Mouse (Mus musculus) right cerebral cortex, adult 18-20 months (tissue): ENCODE data around the gene Kirrel3.

Experiments
- DNase-seq: peaks from one replicate; pipeline ENCODE4 v3.0.0; 2022; ENCODE audit warnings: mixed read lengths

The Kirrel3 gene

DNA sequence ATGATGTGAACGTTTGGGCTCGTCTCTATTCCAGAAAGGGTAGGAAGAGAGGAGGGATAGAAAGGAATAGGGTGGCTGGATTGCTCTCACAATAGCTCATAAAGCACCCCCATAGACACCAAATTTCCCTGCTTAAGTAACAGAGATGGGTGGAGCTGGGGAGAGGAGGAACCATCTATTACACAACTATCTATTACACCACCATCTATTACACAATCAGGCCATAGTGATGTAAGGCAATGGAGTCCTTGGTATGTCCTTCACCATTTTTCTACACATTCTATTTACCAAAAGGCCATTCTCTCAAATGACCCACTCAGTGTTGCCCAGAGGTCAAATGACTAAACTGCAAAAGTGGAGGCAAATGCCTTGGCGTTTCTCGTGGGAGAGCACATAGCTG lies 119.2 kb downstream of the Kirrel3 start:
- DNase-seq = no peak

GRCm38 (mm10) chr9:34605486-34605885 lies 119.8 kb downstream of the Kirrel3 start:
- no peak for DNase-seq

DNA sequence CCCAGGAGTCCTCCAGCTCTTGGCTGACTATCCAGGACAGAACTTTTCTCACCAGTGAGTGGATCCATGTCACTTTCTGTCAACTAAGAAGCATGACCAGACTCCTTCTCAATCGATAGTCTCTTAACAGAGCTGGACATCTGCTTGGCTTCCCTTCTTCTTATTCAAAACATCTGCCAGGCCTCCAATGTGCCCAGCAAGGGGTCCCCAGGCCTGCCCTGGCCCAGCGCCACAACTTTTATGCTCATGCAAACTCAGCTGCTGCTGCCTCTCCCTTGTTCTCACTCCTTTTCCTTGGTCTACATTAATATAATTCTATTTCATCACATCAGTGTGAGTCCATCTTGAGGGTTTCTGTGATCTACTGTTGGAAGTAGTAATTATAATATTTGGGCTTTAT lies 122.3 kb downstream of the Kirrel3 start:
- no peak for DNase-seq

- DNase-seq = no peak
Measured at GRCm38 (mm10) chr9:34612886-34613769, 127.4 kb downstream of the Kirrel3 start.

DNA sequence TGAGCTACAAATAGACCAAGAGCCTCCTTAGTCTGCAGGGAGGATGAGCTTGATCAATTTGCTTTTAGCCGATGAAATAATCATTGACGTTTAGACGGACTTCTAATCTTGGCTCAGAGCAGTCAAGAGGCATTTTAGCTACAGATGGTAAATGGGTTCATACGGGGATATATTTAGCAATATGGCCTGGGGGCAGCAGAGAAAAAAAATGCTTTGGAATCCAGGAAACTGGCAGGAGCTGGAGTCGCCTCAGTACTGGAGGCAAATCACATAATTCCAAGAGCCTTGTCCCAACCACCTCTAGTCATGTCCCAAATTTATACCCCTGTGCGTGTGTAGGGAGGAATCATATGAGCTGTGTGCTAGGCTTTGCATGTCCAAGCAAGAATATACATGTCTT lies 132.4 kb downstream of the Kirrel3 start:
- no peak for DNase-seq

DNA sequence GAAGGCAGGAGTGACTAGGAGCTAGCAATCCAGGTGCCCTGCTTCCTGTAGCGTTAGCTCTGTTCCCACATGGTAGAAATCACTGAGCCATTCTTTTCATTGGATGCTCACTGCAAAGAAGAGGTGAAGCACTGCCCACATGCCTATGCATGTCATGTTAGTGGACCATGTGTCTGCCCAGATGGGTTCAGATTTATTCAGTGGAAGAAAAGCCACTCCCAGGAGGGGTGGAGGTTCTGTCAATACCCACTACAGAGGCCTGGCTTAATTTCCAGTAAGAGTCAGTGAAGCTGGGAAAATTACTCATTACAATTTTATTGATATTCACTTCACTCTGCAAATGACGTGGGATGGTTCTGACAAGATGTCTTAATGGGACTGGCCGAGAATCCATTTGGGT lies 134.2 kb downstream of the Kirrel3 start:
- no peak for DNase-seq

DNA sequence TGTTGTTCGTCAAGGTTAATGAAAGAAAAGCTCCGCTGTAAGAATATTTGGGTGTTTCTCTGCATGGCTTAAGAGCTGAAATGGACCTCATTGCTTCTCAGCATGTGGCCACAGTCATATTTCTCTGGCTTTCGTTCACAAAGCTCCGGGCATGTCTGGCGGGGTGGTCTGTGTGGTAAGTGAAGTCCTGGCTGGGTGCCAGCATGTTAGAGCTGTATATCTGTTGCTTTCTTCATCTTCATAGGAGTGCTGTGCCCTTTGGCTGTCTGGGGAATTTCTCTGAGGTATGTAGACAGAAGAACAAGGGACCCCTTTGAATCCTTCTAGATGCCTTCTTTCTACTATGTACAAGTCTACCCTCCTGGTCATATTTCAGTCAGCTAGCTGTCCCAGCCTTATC lies 137.8 kb downstream of the Kirrel3 start:
- no peak for DNase-seq

DNA sequence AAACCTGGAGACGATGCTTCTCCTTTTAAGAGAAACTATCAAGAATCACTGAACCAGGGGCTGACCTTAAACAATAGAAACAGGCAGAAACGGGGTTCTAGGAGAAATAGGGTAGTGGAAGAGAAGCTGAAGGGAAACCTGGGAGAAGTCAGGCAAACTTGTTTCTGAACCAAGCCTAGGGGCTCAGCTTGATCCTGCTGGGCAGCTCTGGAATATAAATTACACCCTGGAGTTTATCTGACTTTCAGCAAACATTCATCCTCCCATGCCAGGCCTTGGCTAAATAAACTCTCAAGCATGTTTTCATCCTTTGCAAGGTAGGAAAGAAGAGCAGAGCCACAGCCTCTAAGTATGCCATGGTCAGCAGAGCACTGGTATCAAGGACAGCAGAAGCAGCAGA lies 138.3 kb downstream of the Kirrel3 start:
- DNase-seq = no peak

- DNase-seq = no peak
Measured at GRCm38 (mm10) chr9:34628841-34629240, 143.1 kb downstream of the Kirrel3 start.

- no peak for DNase-seq
Measured at GRCm38 (mm10) chr9:34635696-34636095, 150.0 kb downstream of the Kirrel3 start.

GRCm38 (mm10) chr9:34643917-34644316 lies 158.2 kb downstream of the Kirrel3 start:
- no peak for DNase-seq

DNA sequence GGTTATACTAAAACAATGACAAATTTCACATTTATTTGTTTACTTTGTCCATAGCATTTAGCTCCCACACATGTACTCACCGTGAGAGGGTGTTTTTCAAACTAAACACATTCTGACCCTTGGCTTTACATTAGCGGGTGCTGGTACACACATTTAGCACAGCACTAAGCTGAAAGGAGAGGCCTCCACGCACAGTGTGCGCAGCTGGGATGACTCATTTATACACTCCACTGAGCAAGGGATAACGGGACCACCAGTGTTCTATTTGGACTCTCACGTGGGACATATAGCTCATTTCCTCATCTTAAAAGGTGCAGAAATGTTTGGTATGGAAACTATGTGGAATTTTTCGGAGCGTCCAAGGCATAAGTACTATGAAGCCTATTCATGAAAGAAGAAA lies 158.7 kb downstream of the Kirrel3 start:
- no peak for DNase-seq

DNA sequence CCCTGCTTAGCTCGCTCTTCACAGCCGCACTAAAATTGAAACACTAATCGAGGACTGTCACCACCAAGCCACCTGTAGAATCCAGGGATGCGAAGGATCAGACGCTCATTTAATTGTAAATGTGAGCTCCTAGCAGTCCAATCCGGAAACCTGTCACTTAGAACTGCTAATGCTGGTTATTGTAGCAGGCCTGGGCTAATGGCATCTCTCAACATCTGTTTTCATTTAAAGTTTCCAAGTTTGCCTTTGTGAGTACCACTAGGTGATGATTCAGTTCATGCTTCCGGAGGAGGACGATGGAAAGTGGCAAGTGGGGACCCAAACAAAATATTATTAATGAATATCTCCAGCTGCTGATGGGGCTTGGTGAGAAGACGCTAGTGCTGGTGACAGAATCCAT lies 161.1 kb downstream of the Kirrel3 start:
- DNase-seq = no peak

DNA sequence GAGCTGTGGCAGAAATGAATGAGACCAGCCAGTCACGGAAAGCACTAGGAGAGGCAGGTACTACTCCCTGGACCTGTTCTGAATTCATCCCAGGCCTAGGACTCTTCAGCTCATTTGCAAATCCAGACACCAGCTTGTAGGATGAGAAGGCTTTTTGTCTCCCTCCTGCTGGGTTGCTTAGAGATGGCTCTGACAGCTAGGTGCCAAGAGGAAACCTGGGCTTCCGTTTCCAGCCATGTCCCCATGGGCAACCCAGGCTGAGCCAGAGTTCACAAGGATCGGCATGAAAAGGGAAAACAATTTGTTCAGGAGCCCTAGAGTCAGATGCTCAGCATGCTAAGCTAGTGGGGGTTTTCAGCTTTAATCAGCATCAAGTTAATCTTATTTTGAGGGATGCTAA lies 166.6 kb downstream of the Kirrel3 start:
- no peak for DNase-seq

DNA sequence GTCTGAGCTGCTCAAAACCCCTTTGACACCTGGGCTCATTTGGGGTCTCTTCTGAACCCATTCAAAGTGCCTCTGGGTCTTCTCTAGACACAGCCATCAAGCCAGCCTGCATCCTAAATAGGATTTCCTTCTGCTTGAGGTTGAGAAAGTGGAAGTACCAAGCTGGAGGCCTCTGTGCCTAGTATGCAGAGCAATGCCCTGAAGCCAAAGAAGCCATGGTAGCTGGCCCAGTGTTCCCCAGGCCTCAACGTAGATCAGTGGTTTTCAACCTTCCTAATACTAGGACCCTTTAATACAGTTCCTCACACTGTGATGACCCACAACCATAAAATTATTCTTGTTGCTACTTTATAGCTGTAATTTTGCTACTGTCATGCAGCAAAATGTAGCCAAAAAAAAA lies 167.4 kb downstream of the Kirrel3 start:
- no peak for DNase-seq

DNA sequence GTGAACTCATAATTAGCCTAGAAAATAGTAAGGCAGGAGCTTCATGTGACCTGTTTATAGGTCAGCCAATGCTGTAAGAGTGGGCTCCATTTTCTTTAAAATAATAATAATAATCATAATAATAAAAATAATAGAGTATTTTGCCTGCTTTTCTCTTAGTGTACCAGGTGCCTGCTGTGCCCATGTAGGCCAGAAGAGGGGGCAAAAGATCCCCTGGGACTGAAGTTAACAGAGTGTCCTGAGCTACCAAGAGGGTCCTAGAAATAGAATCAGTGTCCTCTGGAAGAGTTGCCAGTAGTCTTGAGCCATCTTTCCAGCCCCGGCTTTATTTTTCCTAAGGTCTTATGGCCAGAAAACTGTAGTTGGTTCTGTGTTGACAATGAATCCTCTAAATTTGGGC lies 174.9 kb downstream of the Kirrel3 start:
- no peak for DNase-seq

- no peak for DNase-seq
Measured at GRCm38 (mm10) chr9:34663412-34663811, 177.7 kb downstream of the Kirrel3 start.

DNA sequence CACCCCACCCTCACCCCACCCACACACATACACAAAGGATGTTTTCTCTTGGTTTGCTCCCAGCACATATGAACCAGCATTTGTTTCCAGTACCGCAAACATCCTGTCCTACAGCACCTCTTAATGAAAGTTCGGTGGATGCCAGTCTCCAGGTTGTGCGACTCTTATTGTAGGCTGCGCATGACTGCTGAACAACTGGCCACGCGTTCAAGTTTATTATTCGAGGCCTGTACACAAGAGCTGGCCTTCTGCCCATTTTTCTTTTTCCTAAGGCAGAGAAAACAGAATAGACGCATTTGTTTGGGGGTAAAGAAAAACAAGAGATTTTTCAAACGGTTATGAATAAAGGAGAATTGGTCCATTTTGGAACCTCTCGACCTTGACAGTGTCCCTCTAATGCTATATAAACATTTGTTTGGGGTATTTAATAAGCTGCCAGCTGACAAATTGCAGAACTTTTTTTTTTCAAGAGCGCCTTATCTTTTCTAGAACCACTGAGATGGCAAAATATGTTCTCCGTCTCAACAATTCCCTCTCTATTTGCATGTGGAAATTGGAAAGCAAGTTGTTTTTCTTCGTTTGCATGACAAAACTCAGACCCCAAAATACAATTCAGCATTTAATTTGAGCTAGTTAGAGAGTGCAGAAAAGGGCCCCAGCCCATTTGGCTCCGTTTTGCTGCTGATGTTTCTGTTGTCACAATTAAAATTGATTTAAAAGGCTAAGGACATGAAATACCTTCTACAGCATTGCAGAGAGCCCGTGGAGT lies 179.9 kb downstream of the Kirrel3 start:
- DNase-seq = no peak

GRCm38 (mm10) chr9:34667182-34667581 lies 181.5 kb downstream of the Kirrel3 start:
- DNase-seq = no peak

DNA sequence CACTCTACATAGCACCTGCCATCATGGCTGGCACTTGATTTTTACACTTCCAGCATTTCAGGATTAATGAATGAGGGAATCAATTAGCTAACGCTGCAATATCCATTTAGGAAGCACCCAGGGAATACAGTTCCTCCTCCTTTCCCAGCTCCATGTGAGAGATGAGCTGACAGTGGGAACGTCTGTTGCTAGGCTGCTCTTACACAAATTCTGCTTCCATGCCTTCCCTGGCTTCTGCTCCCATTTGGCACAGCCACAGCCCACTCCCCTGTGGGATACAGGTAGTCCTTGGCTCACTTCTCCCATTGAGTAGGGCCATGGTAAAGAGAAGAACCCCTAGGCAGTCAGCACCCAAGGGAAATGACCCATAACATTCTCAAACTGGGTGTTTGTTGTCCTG lies 185.2 kb downstream of the Kirrel3 start:
- no peak for DNase-seq

DNA sequence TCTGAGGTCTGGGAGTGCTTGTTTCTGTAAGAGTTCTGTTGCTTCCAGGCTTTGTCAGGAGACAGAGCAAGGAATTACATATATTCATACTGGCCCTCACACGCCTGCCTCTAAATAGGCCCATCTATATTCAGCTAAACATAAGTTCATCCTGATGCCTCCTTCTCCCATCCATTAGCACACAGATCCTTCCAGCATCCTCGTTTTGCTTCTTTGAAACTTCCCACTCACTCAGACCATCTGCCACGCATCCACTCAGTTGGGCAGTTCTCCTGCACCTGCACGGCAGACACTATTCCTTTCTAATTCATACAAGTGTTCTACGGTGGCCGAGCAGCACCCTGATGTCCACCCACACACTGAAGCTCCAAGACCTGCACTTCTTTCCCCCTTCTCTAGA lies 201.1 kb downstream of the Kirrel3 start:
- DNase-seq = peak; percentile 41

GRCm38 (mm10) chr9:34688358-34688757 lies 202.7 kb downstream of the Kirrel3 start:
- DNase-seq = no peak

- DNase-seq = peak; percentile 58
Measured at GRCm38 (mm10) chr9:34689375-34689774, 203.7 kb downstream of the Kirrel3 start.

- no peak for DNase-seq
Measured at GRCm38 (mm10) chr9:34695646-34696045, 210.0 kb downstream of the Kirrel3 start.
